Mouse (Mus musculus) hindbrain, embryonic 10.5 days (tissue): ENCODE data around the gene Prdx2. TPM values are rescaled to one million over a fixed set of nuclear protein-coding genes. Genes with fewer than 3 reads are reported as not detected.

Source experiments
- DNase-seq: peaks from one replicate; pipeline ENCODE4 v3.0.0-alpha.2; 2017; ENCODE audit warnings: low spot score
- H3K27ac ChIP-seq: fragments of 300-500 bp; sonication (generic); 2 replicates; pipeline ENCODE4 v1.5.1; 2016; ENCODE audit warnings: mild to moderate bottlenecking, moderate library complexity
- H3K27me3 ChIP-seq: fragments of 300-500 bp; sonication (generic); 2 replicates; pipeline ENCODE4 v1.6.1; 2016; ENCODE audit warnings: mild to moderate bottlenecking; ENCODE audit not compliant: poor library complexity, insufficient read depth, severe bottlenecking
- H3K36me3 ChIP-seq: fragments of 300-500 bp; sonication (generic); 2 replicates; pipeline ENCODE4 v1.6.1; 2016; ENCODE audit warnings: mild to moderate bottlenecking, moderate library complexity
- H3K4me1 ChIP-seq: fragments of 300-500 bp; sonication (generic); replicated peaks from 2 replicates; pipeline ENCODE4 v1.6.1; 2016; ENCODE audit warnings: mild to moderate bottlenecking
- H3K4me3 ChIP-seq: fragments of 300-500 bp; sonication (generic); 2 replicates; pipeline ENCODE4 v1.5.1; 2016; ENCODE audit warnings: mild to moderate bottlenecking, moderate library complexity
- H3K9me3 ChIP-seq: fragments of 300-500 bp; sonication (generic); 2 replicates; pipeline ENCODE4 v1.6.1; 2016; ENCODE audit warnings: mild to moderate bottlenecking, moderate library complexity
- WGBS: fragments of 180-500 bp; shearing (Covaris S2); methylation state at CpG from one replicate; pipeline ENCODE4 v1.1.7; 2016; 5-methylcytosine and 5-hydroxymethylcytosine counted together
- polyA plus RNA-seq: library from polyadenylated mRNA; unstranded; fragments of >200 nt; fragmentation: Nextera tagmentation; extraction: Ambion mirVana; gene quantifications from 2 replicates; pipeline ENCODE4 v1.2.1, GENCODE M21; 2016

The Prdx2 gene
- 1,241 and 1,456 TPM in 2 replicates for polyA plus RNA-seq

- H3K9me3 ChIP-seq, result no peaks in the 10 kb centered on the region
- H3K36me3 ChIP-seq, result peaks cover 40% of the 10 kb centered on the region
- peak; percentile 87 for DNase-seq
- peaks cover 55% of the 10 kb centered on the region for H3K4me1 ChIP-seq
- no peaks in the 10 kb centered on the region for H3K27me3 ChIP-seq
- under 1% methylated on average over 56 of the region's 56 CpGs for WGBS
- peak within 1 kb of the TSS; percentile 99 for H3K27ac ChIP-seq
- H3K4me3 ChIP-seq, result peak within 1 kb of the TSS; percentile 89
Measured at GRCm38 (mm10) chr8:84969241-84970134, at the start of gene Prdx2, which contains the start of the genes Gm49661 and Rnaseh2a. Gene Prdx2, plus strand, starts transcription at chr8:84969587. Gene Gm49661, minus strand, starts transcription at chr8:84969433. Gene Rnaseh2a, minus strand, starts transcription at chr8:84969767.

GRCm38 (mm10) chr8:84921596-84921995, 47.8 kb upstream of the Prdx2 start:
- no peak overlapping the region for H3K27ac ChIP-seq
- 87% methylated on average over 2 of the region's 2 CpGs for WGBS
- no peak overlapping the region for H3K4me3 ChIP-seq
- DNase-seq, result no peak
- H3K36me3 ChIP-seq, result peaks cover 32% of the 10 kb centered on the region
- peaks cover 61% of the 10 kb centered on the region for H3K27me3 ChIP-seq
- H3K4me1 ChIP-seq, result peaks cover 7% of the 10 kb centered on the region
- H3K9me3 ChIP-seq, result no peaks in the 10 kb centered on the region

- DNase-seq, result no peak
- 75% methylated on average over 7 of the region's 7 CpGs for WGBS
- Histone ChIP-seq H3K27ac (no peak overlapping the region), H3K4me3 (no peak overlapping the region), H3K36me3 (peaks cover 13% of the 10 kb centered on the region), H3K27me3 (peaks cover 58% of the 10 kb centered on the region), H3K4me1 (peaks cover 13% of the 10 kb centered on the region), H3K9me3 (no peaks in the 10 kb centered on the region)
Measured at GRCm38 (mm10) chr8:84925557-84925956, 43.8 kb upstream of the Prdx2 start.

GRCm38 (mm10) chr8:84927513-84927912, 41.9 kb upstream of the Prdx2 start:
- H3K9me3 ChIP-seq, result no peaks in the 10 kb centered on the region
- peaks cover 4% of the 10 kb centered on the region; the same call in 1 of the 2 replicates for H3K36me3 ChIP-seq
- H3K4me3 ChIP-seq, result no peak overlapping the region
- H3K4me1 ChIP-seq, result peaks cover 13% of the 10 kb centered on the region
- no peak for DNase-seq
- 86% methylated on average over 1 of the region's 1 CpGs for WGBS
- peaks cover 71% of the 10 kb centered on the region for H3K27me3 ChIP-seq
- H3K27ac ChIP-seq, result no peak overlapping the region

- H3K27me3 ChIP-seq, result peaks cover 75% of the 10 kb centered on the region
- DNase-seq, result peak; percentile 84
- peaks cover 2% of the 10 kb centered on the region; the same call in 1 of the 2 replicates for H3K36me3 ChIP-seq
- 2% methylated on average over 52 of the region's 52 CpGs for WGBS
- peak overlapping the region; percentile 55 for H3K4me3 ChIP-seq
- H3K9me3 ChIP-seq, result no peaks in the 10 kb centered on the region
- no peak overlapping the region for H3K27ac ChIP-seq
- H3K4me1 ChIP-seq, result peaks cover 15% of the 10 kb centered on the region
Measured at GRCm38 (mm10) chr8:84928456-84929306, 40.7 kb upstream of the Prdx2 start.

- no peak for DNase-seq
- peaks cover 82% of the 10 kb centered on the region for H3K27me3 ChIP-seq
- WGBS, result 89% methylated on average over 13 of the region's 13 CpGs
Measured at GRCm38 (mm10) chr8:84930582-84930981, 38.8 kb upstream of the Prdx2 start.

GRCm38 (mm10) chr8:84933767-84934559, 35.4 kb upstream of the Prdx2 start:
- H3K4me3 ChIP-seq, result peak overlapping the region; percentile 23; the same call in 1 of the 2 replicates
- 82% methylated on average over 16 of the region's 16 CpGs for WGBS
- peaks cover 45% of the 10 kb centered on the region for H3K4me1 ChIP-seq
- H3K36me3 ChIP-seq, result no peaks in the 10 kb centered on the region
- peaks cover 94% of the 10 kb centered on the region for H3K27me3 ChIP-seq
- DNase-seq, result no peak
- no peak overlapping the region for H3K27ac ChIP-seq
- H3K9me3 ChIP-seq, result no peaks in the 10 kb centered on the region

More at GRCm38 (mm10) chr8:84930582-84930981, 38.8 kb upstream of the Prdx2 start:
- H3K9me3 ChIP-seq, result no peaks in the 10 kb centered on the region
- no peaks in the 10 kb centered on the region; the same call in 1 of the 2 replicates for H3K36me3 ChIP-seq
- no peak overlapping the region for H3K4me3 ChIP-seq
- no peak overlapping the region for H3K27ac ChIP-seq
- peaks cover 34% of the 10 kb centered on the region for H3K4me1 ChIP-seq

GRCm38 (mm10) chr8:84934860-84935259, 34.5 kb upstream of the Prdx2 start:
- peak; percentile 80 for DNase-seq
- Histone ChIP-seq H3K36me3 (no peaks in the 10 kb centered on the region), H3K9me3 (no peaks in the 10 kb centered on the region), H3K27me3 (peaks cover 92% of the 10 kb centered on the region), H3K4me1 (peaks cover 40% of the 10 kb centered on the region), H3K27ac (no peak overlapping the region), H3K4me3 (peak overlapping the region; percentile 70)
- WGBS, result 1% methylated on average over 15 of the region's 15 CpGs

- peak; percentile 31 for DNase-seq
- peaks cover 87% of the 10 kb centered on the region for H3K27me3 ChIP-seq
- 4% methylated on average over 14 of the region's 14 CpGs for WGBS
- no peaks in the 10 kb centered on the region for H3K9me3 ChIP-seq
- 0 out of 2 replicates have a peak overlapping the region, but pooled peaks have one; percentile 24 for H3K27ac ChIP-seq
- peaks cover 40% of the 10 kb centered on the region for H3K4me1 ChIP-seq
- peak overlapping the region; percentile 70 for H3K4me3 ChIP-seq
- no peaks in the 10 kb centered on the region for H3K36me3 ChIP-seq
Measured at GRCm38 (mm10) chr8:84935489-84935888, 33.9 kb upstream of the Prdx2 start.

- no peaks in the 10 kb centered on the region for H3K36me3 ChIP-seq
- peaks cover 85% of the 10 kb centered on the region for H3K27me3 ChIP-seq
- DNase-seq, result no peak
- H3K4me3 ChIP-seq, result peak overlapping the region; percentile 70
- H3K4me1 ChIP-seq, result peaks cover 40% of the 10 kb centered on the region
- peak overlapping the region; percentile 85 for H3K27ac ChIP-seq
- WGBS, result 19% methylated on average over 23 of the region's 23 CpGs
- no peaks in the 10 kb centered on the region for H3K9me3 ChIP-seq
Measured at GRCm38 (mm10) chr8:84936041-84936961, 33.1 kb upstream of the Prdx2 start.

- peaks cover 81% of the 10 kb centered on the region for H3K27me3 ChIP-seq
- peak within 1 kb of the TSS; percentile 85 for H3K27ac ChIP-seq
- WGBS, result under 1% methylated on average over 50 of the region's 50 CpGs
- H3K4me1 ChIP-seq, result peaks cover 40% of the 10 kb centered on the region
- peak within 1 kb of the TSS; percentile 70 for H3K4me3 ChIP-seq
- no peaks in the 10 kb centered on the region for H3K9me3 ChIP-seq
- H3K36me3 ChIP-seq, result no peaks in the 10 kb centered on the region
- peak; percentile 75 for DNase-seq
Measured at GRCm38 (mm10) chr8:84936962-84937546, 32.3 kb upstream of the Prdx2 start, which contains the start of gene Mast1. Gene Mast1, minus strand, starts transcription at chr8:84937359.
